Mouse (Mus musculus): Measurements from ENCODE around the gene Adamtsl4.

Adamtsl4 gene

DNA sequence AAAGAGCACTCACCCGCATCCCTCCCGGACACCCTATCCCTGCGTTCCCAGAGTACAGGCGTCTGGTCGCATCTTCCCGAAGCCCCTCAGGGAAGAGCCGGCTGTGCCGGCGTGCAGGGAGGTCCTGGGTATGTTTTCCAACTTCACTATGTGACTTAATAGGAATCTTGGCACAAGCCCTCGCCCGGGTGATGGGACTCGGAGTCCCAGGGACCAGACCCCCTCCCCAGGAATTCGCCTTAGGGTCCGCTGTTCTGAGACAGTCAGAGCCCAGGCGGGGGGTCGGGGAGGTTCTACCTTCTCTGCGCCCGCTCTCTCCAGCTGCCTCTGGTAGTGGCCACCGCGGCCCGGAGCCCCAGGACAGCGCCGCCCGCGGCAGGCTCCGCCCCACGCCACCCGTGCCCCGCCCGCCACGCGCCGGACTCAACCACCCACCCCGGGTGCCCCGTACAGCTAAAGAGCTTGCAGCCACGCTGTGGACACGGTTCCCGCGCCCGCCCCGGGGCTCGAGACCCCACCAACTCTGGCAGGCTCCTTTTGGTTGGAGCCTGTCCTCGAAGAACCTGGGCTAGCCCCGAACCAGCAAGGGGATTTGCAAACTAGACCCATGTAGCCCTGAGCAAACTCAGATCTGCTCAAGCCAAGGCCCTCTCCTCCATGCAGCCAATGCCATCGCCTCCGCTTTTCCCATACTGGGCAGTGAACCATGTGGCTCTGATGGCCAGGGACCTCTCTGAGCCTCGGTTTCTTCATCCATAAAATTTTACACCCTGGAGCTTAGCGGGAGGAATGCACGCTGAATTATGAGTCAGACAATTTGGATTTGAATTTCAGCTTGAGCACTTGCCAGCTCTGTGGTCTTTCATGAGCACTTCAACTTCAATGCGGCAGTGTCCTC lies at the start of gene Adamtsl4:
Gene Adamtsl4 (minus strand): TSS at position 394 of the 898 bp plus-strand sequence.
- DNase-seq, result peak; percentile 41

DNA sequence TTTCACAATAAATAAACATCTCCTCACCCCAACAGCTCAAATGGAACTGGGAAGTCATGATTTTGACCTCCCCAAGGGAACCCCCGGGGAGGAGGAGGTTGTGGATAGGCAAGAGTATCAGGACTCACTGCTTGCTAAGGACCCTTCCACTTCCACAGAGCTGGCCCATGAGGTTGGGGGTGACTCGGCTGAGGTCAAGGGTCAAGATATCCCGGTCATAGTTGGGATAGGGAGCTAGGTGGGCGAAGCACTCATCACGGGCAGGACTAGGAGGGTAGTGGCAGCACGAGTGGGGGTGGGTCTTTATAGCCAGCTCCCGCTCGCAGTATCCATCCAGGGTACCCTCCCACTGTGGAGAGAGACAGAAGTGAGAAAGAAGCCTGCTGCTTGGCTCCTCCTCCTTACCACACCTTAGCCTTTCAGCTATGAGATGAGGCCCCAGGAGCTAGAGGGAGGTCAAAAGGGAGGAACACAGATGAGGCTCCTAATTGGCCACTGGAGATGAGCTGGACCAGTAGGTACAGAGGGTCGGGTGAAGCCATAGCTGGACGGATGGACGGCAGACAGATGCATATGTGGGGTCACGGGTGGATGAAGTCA lies 47.5 kb upstream of the Adamtsl4 start:
- DNase-seq, result no peak

DNA sequence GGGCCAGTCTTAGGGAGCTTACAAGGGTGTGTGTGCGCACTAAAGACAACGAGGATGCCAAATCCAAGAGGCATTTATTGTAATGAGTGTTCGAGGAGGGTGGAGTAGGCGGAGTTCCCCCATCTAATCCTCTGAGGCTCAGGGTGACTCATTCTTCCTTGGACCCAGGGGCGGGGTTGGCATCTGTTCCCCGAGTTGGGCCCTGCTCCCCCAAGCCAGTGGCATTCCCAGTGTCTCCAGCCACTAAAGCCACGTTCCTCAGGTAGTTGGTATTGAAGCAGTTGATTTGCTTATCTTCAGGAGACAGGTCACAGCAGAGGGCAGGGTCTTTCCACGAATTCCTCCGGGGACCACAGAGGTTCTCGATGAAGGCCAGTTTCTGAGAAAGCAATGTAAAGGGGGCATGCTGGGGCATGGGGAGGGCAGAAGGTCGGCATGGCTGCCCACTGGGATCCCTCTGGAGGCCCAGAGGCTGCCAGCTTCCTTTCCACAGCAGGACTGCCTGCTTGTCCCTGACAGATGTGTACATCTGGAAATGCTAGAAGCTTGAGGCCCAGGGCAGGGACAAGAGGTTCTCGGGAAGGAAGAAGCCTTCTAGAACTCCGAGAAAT lies 46.5 kb upstream of the Adamtsl4 start:
- DNase-seq, result no peak

- DNase-seq, result no peak
Observed at GRCm38 (mm10) chr3:95732744-95733521, 45.2 kb upstream of the Adamtsl4 start.

DNA sequence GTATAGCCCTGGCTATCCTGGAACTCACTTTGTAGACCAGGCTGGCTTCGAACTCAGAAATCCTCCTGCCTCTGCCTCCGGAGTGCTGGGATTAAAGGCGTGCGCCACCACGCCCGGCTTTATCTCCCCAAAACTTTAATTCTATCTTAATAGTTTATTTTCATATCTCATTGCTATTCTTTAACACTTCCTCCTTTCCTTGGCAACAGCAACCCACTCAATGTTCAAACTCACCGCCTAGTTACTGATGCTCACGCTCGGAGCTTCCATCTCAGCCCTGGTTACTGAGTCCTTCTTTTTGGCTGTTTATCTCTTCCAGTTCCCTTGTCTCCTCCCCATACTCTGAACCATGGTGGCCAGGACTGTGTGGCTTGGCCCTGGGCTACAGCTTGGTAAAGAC lies 44.6 kb upstream of the Adamtsl4 start:
- no peak for DNase-seq

GRCm38 (mm10) chr3:95731802-95732201 lies 44.1 kb upstream of the Adamtsl4 start:
- no peak for DNase-seq

DNA sequence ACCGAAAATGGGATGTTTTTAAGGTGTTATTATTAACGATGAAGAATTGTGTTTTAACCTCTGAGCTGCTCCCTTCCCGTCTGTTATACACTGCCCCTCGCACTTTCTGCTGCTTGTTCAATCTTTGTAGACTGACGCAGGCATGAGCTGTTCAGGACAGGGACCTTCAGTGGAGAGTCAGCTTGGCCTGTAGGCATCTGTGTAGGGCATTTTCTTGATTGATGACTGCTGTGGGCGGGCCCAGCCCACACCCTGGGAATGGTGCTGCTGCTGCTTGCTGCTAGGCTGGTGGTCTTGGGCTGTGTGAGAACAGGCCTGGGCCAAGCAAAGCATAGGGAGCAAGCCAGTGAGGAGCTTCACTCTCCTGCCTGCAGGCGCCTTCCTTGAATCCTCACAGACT lies 42.7 kb upstream of the Adamtsl4 start:
- no peak for DNase-seq

GRCm38 (mm10) chr3:95728906-95729305 lies 41.2 kb upstream of the Adamtsl4 start:
- DNase-seq, result no peak

DNA sequence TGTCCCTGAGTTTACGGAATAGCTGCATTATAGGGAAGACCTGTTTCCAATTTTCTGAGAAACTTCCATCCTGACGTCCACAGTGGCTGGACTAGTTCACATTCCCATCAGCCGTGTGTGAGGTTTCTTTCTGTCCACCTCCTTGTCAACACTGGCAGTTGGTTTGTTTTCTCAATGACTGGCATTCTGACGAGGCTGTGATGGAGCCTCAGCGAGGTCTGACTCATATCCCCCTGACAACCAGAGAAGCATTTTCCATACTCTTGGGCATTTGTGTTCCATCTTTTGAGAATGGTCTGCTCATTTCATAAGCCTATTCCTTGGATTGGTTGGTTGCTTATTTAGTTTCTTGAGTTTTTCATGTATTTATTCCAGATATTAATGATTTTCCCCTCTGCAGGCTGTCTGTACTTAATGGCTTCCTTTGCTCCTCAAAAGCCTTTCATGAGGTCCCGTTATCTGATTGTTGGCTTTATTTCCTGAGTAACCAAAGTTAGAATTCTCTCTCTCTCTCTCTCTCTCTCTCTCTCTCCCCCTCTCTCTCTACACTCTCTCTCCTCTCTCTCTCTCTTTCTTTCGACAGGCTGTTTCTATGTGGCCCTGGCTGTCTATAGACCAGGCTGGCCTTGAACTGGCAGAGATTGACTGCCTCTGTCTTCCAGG lies 39.1 kb upstream of the Adamtsl4 start:
- DNase-seq, result no peak

- no peak for DNase-seq
Observed at GRCm38 (mm10) chr3:95725863-95726262, 38.1 kb upstream of the Adamtsl4 start.

DNA sequence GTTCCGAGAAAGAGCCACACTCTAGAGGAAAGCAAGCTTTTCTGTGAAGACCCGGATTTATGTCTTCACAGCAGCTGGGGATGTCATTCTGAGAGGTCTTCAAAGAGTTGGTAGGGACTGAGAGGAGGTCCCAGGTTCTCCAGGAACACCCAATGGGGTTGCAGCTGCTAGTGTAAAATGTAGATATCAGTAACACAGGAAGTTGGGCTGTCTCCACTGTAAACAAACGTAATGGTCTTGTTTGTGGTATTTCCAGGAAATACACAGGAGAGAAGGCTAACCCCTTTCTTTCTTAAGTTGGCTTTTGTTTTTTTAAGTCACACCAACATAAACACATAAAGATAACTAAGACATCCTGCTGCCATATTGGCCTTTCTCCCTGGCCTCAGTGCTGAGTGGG lies 34.7 kb upstream of the Adamtsl4 start:
- no peak for DNase-seq

DNA sequence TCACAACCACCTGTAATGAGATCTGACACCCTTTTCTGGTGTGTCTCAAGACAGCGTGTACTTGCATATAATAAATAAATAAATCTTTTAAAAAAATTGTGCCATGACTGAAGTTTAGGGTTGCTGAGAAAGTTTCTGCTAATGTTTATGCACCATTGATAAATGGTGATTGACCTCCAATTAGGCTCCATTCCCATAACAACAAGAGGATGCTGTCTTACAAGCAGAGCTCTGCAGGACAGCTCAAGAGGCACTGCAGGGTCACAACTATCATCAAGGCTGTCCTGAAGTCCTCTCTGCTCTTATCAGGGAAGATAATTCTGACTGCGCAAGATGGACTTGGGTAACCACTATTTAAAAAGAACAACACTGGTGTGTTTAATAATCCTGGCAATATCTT lies 30.4 kb upstream of the Adamtsl4 start:
- DNase-seq, result no peak

DNA sequence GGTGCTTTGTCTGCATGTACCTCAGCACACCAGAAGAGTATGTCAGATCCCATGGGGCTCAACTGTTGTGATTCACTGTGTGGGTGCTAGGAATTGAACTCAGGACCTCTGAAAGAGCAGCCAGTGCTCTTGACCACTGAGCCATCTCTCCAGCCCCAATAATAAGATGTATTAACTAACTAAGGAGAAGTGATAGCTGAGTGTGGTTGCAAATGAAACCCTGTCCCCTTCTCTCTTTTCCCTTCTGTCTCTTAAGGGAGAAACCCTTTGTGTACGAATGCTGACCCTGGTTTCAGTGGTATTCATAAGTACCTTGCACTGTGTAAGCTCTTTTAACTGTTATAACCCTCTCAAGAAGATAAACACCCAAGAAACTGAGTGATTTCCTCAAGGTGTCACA lies 28.4 kb upstream of the Adamtsl4 start:
- no peak for DNase-seq

GRCm38 (mm10) chr3:95709967-95710366 lies 22.2 kb upstream of the Adamtsl4 start:
- DNase-seq, result no peak

- DNase-seq, result no peak
Observed at GRCm38 (mm10) chr3:95709044-95709443, 21.3 kb upstream of the Adamtsl4 start.

GRCm38 (mm10) chr3:95707497-95707896 lies 19.8 kb upstream of the Adamtsl4 start:
- no peak for DNase-seq

- no peak for DNase-seq
Observed at GRCm38 (mm10) chr3:95706273-95706672, 18.6 kb upstream of the Adamtsl4 start.

GRCm38 (mm10) chr3:95704612-95705011 lies 16.9 kb upstream of the Adamtsl4 start:
- DNase-seq, result no peak

DNA sequence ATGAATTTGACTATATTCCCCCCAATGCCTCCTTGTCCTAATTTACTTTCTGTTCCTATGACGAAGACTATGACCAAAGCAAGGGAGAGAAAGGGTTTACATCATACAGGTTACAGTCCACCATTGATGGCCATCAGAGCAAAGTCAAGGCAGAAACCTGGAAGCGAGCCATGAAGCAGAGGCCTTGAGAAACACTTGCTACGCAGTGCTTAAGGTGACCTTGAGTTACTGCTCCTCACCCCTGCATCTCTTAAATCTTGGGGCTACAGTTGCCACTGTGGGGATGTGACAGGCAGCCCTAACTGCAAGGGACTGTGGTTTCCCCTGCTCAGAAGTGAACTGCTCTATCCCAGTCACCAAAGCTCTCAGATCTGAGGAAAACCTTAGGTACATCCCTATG lies 15.6 kb upstream of the Adamtsl4 start:
- DNase-seq, result no peak

- DNase-seq, result peak; percentile 45
Observed at GRCm38 (mm10) chr3:95701877-95702540, 14.3 kb upstream of the Adamtsl4 start.

DNA sequence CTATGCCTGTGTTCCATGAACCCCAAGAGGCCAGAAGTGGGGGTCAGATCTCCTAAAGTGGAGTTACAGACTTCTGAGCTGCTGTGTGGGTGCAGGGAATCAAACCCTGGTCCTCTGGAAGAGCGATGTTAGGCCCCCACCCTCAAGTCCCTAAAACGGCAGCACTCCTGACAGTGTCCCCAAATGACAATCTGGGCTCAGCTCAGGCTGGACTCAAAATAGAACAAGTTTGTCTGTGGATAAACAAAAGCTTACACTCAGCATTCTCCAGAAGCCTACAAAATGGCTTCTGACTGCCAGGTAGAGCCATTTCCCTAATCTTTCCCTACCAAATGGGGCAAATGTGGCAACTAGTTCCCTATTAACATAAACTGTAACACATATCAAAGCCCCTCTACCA lies 13.4 kb upstream of the Adamtsl4 start:
- DNase-seq, result no peak

- DNase-seq, result no peak
Observed at GRCm38 (mm10) chr3:95700233-95700681, 12.5 kb upstream of the Adamtsl4 start.
